Mouse (Mus musculus) adrenal gland, adult 18-20 months (tissue): ENCODE results near the gene Jrkl. TPM values are rescaled to one million over a fixed set of nuclear protein-coding genes. Genes with fewer than 3 reads are reported as not detected.

Experiments
- total RNA-seq, 2 experiments: library from RNA; stranded (reverse); gene quantifications; 1 replicate in 1 of 2; 2 replicates in 1 of 2; pipeline ENCODE4 v1.2.3; 2021

Gene Jrkl
- total RNA-seq, 2 experiments from 2014 or later: 5.9 to 6.6 TPM

Other genes starting within 250 kb of the Jrkl start
- 10 to 100 TPM; 14.4 to 15.2 TPM for gene Ccdc82, start 1.1 kb upstream of the Jrkl start, total RNA-seq
- 1 to 10 TPM; 5.0 to 6.5 TPM for gene Maml2, start 52.1 kb upstream of the Jrkl start, total RNA-seq
- gene Gm17571, start 200.9 kb upstream of the Jrkl start, total RNA-seq: not detected